Mouse (Mus musculus): ENCODE measurements around the gene Fbxo6. TPM values are rescaled to one million over a fixed set of nuclear protein-coding genes. Genes with fewer than 3 reads are reported as not detected.
A peak's percentile ranks its signal among the peaks of the same experiment; 100 is the strongest.
"Not testable (repeated sequence)": the region's sequence is repeated elsewhere in the genome, so short reads cannot be mapped to it uniquely, and the experiment has no call there.

Fbxo6 gene
- polyA plus RNA-seq, 1 experiment from 2014 or later: 13.9 TPM

GRCm38 (mm10) chr4:148128241-148128640 lies 23.7 kb downstream of the Fbxo6 start:
- Histone ChIP-seq H3K9ac (ENCODE audit: low read length) (peak overlapping the region; percentile 14; the same call in 1 of the 2 replicates), H3K4me1 (ENCODE audit: control insufficient read depth, insufficient read depth, low read length) (peaks cover 14% of the 10 kb centered on the region), H3K9me3 (ENCODE audit: control insufficient read depth, low read length) (0 out of 2 replicates have a peak, but pooled peaks cover 2% of the 10 kb centered on the region), H3K27me3 (ENCODE audit: control insufficient read depth, insufficient read depth, low read length) (peaks cover 13% of the 10 kb centered on the region; the same call in 1 of the 2 replicates), H3K4me3 (ENCODE audit: low read depth, low read length) (no peak overlapping the region), H3K4me2 (ENCODE audit: low read depth) (peak overlapping the region; percentile 92; the same call in 1 of the 2 replicates), H3K27ac (ENCODE audit: low read depth, low read length) (no peak overlapping the region), H3K36me3 (ENCODE audit: control insufficient read depth, insufficient read depth, low read length) (no peaks in the 10 kb centered on the region)
- DNase-seq (ENCODE audit: low spot score) (no peak), ATAC-seq (ENCODE audit: insufficient read depth, low FRiP score, low TSS enrichment) (no peak)
- WGBS: 52% methylated on average over 1 of the region's 1 CpGs

- Histone ChIP-seq H3K4me2 (ENCODE audit: low read depth) (no peak overlapping the region), H3K9me3 (ENCODE audit: control insufficient read depth, low read length) (0 out of 2 replicates have a peak, but pooled peaks cover 2% of the 10 kb centered on the region), H3K9ac (ENCODE audit: low read length) (no peak overlapping the region), H3K36me3 (ENCODE audit: control insufficient read depth, insufficient read depth, low read length) (no peaks in the 10 kb centered on the region), H3K27me3 (ENCODE audit: control insufficient read depth, insufficient read depth, low read length) (no peaks in the 10 kb centered on the region), H3K4me1 (ENCODE audit: control insufficient read depth, insufficient read depth, low read length) (no peaks in the 10 kb centered on the region; the same call in 1 of the 2 replicates), H3K4me3 (ENCODE audit: low read depth, low read length) (no peak overlapping the region), H3K27ac (ENCODE audit: low read depth, low read length) (no peak overlapping the region)
- ATAC-seq (ENCODE audit: insufficient read depth, low FRiP score, low TSS enrichment) (0 out of 2 replicates have a peak, but pooled peaks have one; percentile 3), DNase-seq (ENCODE audit: low spot score) (no peak)
- 58% methylated on average over 3 of the region's 3 CpGs for WGBS
Measured at GRCm38 (mm10) chr4:148122694-148123066, 29.3 kb downstream of the Fbxo6 start.

- Histone ChIP-seq H3K9me3 (ENCODE audit: control insufficient read depth, low read length) (no peaks in the 10 kb centered on the region), H3K9ac (ENCODE audit: low read length) (no peak overlapping the region; the same call in 1 of the 2 replicates), H3K27me3 (ENCODE audit: control insufficient read depth, insufficient read depth, low read length) (no peaks in the 10 kb centered on the region), H3K36me3 (ENCODE audit: control insufficient read depth, insufficient read depth, low read length) (no peaks in the 10 kb centered on the region), H3K4me1 (ENCODE audit: control insufficient read depth, insufficient read depth, low read length) (no peaks in the 10 kb centered on the region; the same call in 1 of the 2 replicates), H3K4me3 (ENCODE audit: low read depth, low read length) (no peak overlapping the region), H3K4me2 (ENCODE audit: low read depth) (no peak overlapping the region), H3K27ac (ENCODE audit: low read depth, low read length) (no peak overlapping the region)
- ATAC-seq (ENCODE audit: insufficient read depth, low FRiP score, low TSS enrichment) (peak; percentile 88), DNase-seq (ENCODE audit: low spot score) (peak; percentile 59)
- 9% methylated on average over 6 of the region's 6 CpGs for WGBS
Measured at GRCm38 (mm10) chr4:148121982-148122693, 29.8 kb downstream of the Fbxo6 start.

- Histone ChIP-seq H3K4me3 (ENCODE audit: low read depth, low read length) (no peak overlapping the region), H3K9ac (ENCODE audit: low read length) (no peak overlapping the region), H3K27ac (ENCODE audit: low read depth, low read length) (no peak overlapping the region), H3K36me3 (ENCODE audit: control insufficient read depth, insufficient read depth, low read length) (no peaks in the 10 kb centered on the region), H3K27me3 (ENCODE audit: control insufficient read depth, insufficient read depth, low read length) (no peaks in the 10 kb centered on the region), H3K4me2 (ENCODE audit: low read depth) (no peak overlapping the region), H3K9me3 (ENCODE audit: control insufficient read depth, low read length) (no peaks in the 10 kb centered on the region), H3K4me1 (ENCODE audit: control insufficient read depth, insufficient read depth, low read length) (no peaks in the 10 kb centered on the region; the same call in 1 of the 2 replicates)
- WGBS: 91% methylated on average over 4 of the region's 4 CpGs
- no peak for ATAC-seq (ENCODE audit: insufficient read depth, low FRiP score, low TSS enrichment)
- DNase-seq (ENCODE audit: low spot score): no peak
Measured at GRCm38 (mm10) chr4:148121362-148121761, 30.6 kb downstream of the Fbxo6 start.

GRCm38 (mm10) chr4:148120555-148120954 lies 31.4 kb downstream of the Fbxo6 start:
- Histone ChIP-seq H3K36me3 (ENCODE audit: control insufficient read depth, insufficient read depth, low read length) (no peaks in the 10 kb centered on the region), H3K9me3 (ENCODE audit: control insufficient read depth, low read length) (no peaks in the 10 kb centered on the region), H3K27me3 (ENCODE audit: control insufficient read depth, insufficient read depth, low read length) (no peaks in the 10 kb centered on the region), H3K4me2 (ENCODE audit: low read depth) (no peak overlapping the region), H3K9ac (ENCODE audit: low read length) (no peak overlapping the region), H3K4me3 (ENCODE audit: low read depth, low read length) (no peak overlapping the region), H3K27ac (ENCODE audit: low read depth, low read length) (no peak overlapping the region), H3K4me1 (ENCODE audit: control insufficient read depth, insufficient read depth, low read length) (peaks cover 2% of the 10 kb centered on the region; the same call in 1 of the 2 replicates)
- 86% methylated on average over 9 of the region's 9 CpGs for WGBS
- ATAC-seq (ENCODE audit: insufficient read depth, low FRiP score, low TSS enrichment): no peak
- DNase-seq (ENCODE audit: low spot score): no peak

- ATAC-seq (ENCODE audit: insufficient read depth, low FRiP score, low TSS enrichment); H3K4me3 ChIP-seq (ENCODE audit: low read depth, low read length); H3K9me3 ChIP-seq (ENCODE audit: control insufficient read depth, low read length); H3K36me3 ChIP-seq (ENCODE audit: control insufficient read depth, insufficient read depth, low read length); H3K9ac ChIP-seq (ENCODE audit: low read length); DNase-seq (ENCODE audit: low spot score); H3K4me2 ChIP-seq (ENCODE audit: low read depth); H3K27me3 ChIP-seq (ENCODE audit: control insufficient read depth, insufficient read depth, low read length); H3K4me1 ChIP-seq (ENCODE audit: control insufficient read depth, insufficient read depth, low read length); H3K27ac ChIP-seq (ENCODE audit: low read depth, low read length): not testable (repeated sequence)
- WGBS: 88% methylated on average over 9 of the region's 9 CpGs
Measured at GRCm38 (mm10) chr4:148119578-148119977, 32.4 kb downstream of the Fbxo6 start.

- peaks cover 2% of the 10 kb centered on the region; the same call in 1 of the 2 replicates for H3K4me1 ChIP-seq (ENCODE audit: control insufficient read depth, insufficient read depth, low read length)
- no peak for DNase-seq (ENCODE audit: low spot score)
- no peak overlapping the region for H3K4me2 ChIP-seq (ENCODE audit: low read depth)
- no peak for ATAC-seq (ENCODE audit: insufficient read depth, low FRiP score, low TSS enrichment)
- no peak overlapping the region for H3K27ac ChIP-seq (ENCODE audit: low read depth, low read length)
- 73% methylated on average over 4 of the region's 4 CpGs for WGBS
- H3K9ac ChIP-seq (ENCODE audit: low read length): no peak overlapping the region
- no peaks in the 10 kb centered on the region for H3K36me3 ChIP-seq (ENCODE audit: control insufficient read depth, insufficient read depth, low read length)
- H3K27me3 ChIP-seq (ENCODE audit: control insufficient read depth, insufficient read depth, low read length): no peaks in the 10 kb centered on the region
- H3K9me3 ChIP-seq (ENCODE audit: control insufficient read depth, low read length): no peaks in the 10 kb centered on the region
- no peak overlapping the region for H3K4me3 ChIP-seq (ENCODE audit: low read depth, low read length)
Measured at GRCm38 (mm10) chr4:148117392-148117791, 34.5 kb downstream of the Fbxo6 start.

GRCm38 (mm10) chr4:148116657-148117056 lies 35.3 kb downstream of the Fbxo6 start:
- peaks cover 2% of the 10 kb centered on the region; the same call in 1 of the 2 replicates for H3K4me1 ChIP-seq (ENCODE audit: control insufficient read depth, insufficient read depth, low read length)
- H3K27ac ChIP-seq (ENCODE audit: low read depth, low read length): no peak overlapping the region
- H3K27me3 ChIP-seq (ENCODE audit: control insufficient read depth, insufficient read depth, low read length): no peaks in the 10 kb centered on the region
- H3K9me3 ChIP-seq (ENCODE audit: control insufficient read depth, low read length): no peaks in the 10 kb centered on the region
- H3K9ac ChIP-seq (ENCODE audit: low read length): no peak overlapping the region
- 82% methylated on average over 4 of the region's 4 CpGs for WGBS
- no peak overlapping the region for H3K4me3 ChIP-seq (ENCODE audit: low read depth, low read length)
- H3K36me3 ChIP-seq (ENCODE audit: control insufficient read depth, insufficient read depth, low read length): no peaks in the 10 kb centered on the region
- H3K4me2 ChIP-seq (ENCODE audit: low read depth): no peak overlapping the region
- DNase-seq (ENCODE audit: low spot score) (no peak), ATAC-seq (ENCODE audit: insufficient read depth, low FRiP score, low TSS enrichment) (no peak)

GRCm38 (mm10) chr4:148115467-148115866 lies 36.5 kb downstream of the Fbxo6 start:
- no peak overlapping the region for H3K4me3 ChIP-seq (ENCODE audit: low read depth, low read length)
- peaks cover 2% of the 10 kb centered on the region; the same call in 1 of the 2 replicates for H3K4me1 ChIP-seq (ENCODE audit: control insufficient read depth, insufficient read depth, low read length)
- H3K36me3 ChIP-seq (ENCODE audit: control insufficient read depth, insufficient read depth, low read length): no peaks in the 10 kb centered on the region
- 7% methylated on average over 15 of the region's 15 CpGs for WGBS
- no peak overlapping the region for H3K4me2 ChIP-seq (ENCODE audit: low read depth)
- no peaks in the 10 kb centered on the region for H3K9me3 ChIP-seq (ENCODE audit: control insufficient read depth, low read length)
- 0 out of 2 replicates have a peak overlapping the region, but pooled peaks have one; percentile 3 for H3K27ac ChIP-seq (ENCODE audit: low read depth, low read length)
- ATAC-seq (ENCODE audit: insufficient read depth, low FRiP score, low TSS enrichment) (no peak; the same call in 1 of the 2 replicates), DNase-seq (ENCODE audit: low spot score) (peak; percentile 57)
- no peaks in the 10 kb centered on the region for H3K27me3 ChIP-seq (ENCODE audit: control insufficient read depth, insufficient read depth, low read length)
- 0 out of 2 replicates have a peak overlapping the region, but pooled peaks have one; percentile 35 for H3K9ac ChIP-seq (ENCODE audit: low read length)
